Mouse (Mus musculus): Measurements from ENCODE around the gene Cacna2d3.

- no peak for TF ChIP-seq CTCF (conservative IDR thresholded peaks at IDR 0.05; ENCODE audit: low read length)
- TF ChIP-seq POU5F1 (IDR thresholded peaks at IDR 0.05; ENCODE audit: borderline replicate concordance, low read length): no peak
- TF ChIP-seq NANOG (IDR thresholded peaks at IDR 0.05; ENCODE audit: borderline replicate concordance, low read length): no peak
Measured at GRCm38 (mm10) chr14:29223012-29223411, 498.7 kb downstream of the Cacna2d3 start.

Data from E14TG2a.4 (cell line).